Mouse (Mus musculus): ENCODE measurements around the gene Des. TPM values are rescaled to one million over a fixed set of nuclear protein-coding genes. Genes with fewer than 3 reads are reported as not detected.

The Des gene
- polyA plus RNA-seq, 1 experiment from 2014 or later = 1.7 TPM

- Histone ChIP-seq H3K9me3 (ENCODE audit: control insufficient read depth, low read length) (no peaks in the 10 kb centered on the region), H3K4me2 (replicated peaks) (peak overlapping the region; percentile 45), H3K9ac (peak overlapping the region; percentile 55), H3K4me1 (replicated peaks; ENCODE audit: control insufficient read depth, insufficient read depth, low read length) (peaks cover 57% of the 10 kb centered on the region), H3K4me3 (replicated peaks; ENCODE audit: low read length) (no peak overlapping the region; the same call in 1 of the 2 replicates), H3K36me3 (replicated peaks; ENCODE audit: control insufficient read depth, insufficient read depth) (0 out of 2 replicates have a peak, but pooled peaks cover 3% of the 10 kb centered on the region), H3K27me3 (ENCODE audit: control insufficient read depth, insufficient read depth, low read length) (peaks cover 35% of the 10 kb centered on the region), H3K27ac (no peak overlapping the region)
- ATAC-seq (ENCODE audit: low FRiP score) (peak; percentile 9; the same call in 1 of the 2 replicates), DNase-seq (ENCODE audit: low spot score) (no peak)
- 13% methylated on average over 7 of the region's 7 CpGs for WGBS
Measured at GRCm38 (mm10) chr1:75387469-75387928, 27.4 kb downstream of the Des start.

DNA sequence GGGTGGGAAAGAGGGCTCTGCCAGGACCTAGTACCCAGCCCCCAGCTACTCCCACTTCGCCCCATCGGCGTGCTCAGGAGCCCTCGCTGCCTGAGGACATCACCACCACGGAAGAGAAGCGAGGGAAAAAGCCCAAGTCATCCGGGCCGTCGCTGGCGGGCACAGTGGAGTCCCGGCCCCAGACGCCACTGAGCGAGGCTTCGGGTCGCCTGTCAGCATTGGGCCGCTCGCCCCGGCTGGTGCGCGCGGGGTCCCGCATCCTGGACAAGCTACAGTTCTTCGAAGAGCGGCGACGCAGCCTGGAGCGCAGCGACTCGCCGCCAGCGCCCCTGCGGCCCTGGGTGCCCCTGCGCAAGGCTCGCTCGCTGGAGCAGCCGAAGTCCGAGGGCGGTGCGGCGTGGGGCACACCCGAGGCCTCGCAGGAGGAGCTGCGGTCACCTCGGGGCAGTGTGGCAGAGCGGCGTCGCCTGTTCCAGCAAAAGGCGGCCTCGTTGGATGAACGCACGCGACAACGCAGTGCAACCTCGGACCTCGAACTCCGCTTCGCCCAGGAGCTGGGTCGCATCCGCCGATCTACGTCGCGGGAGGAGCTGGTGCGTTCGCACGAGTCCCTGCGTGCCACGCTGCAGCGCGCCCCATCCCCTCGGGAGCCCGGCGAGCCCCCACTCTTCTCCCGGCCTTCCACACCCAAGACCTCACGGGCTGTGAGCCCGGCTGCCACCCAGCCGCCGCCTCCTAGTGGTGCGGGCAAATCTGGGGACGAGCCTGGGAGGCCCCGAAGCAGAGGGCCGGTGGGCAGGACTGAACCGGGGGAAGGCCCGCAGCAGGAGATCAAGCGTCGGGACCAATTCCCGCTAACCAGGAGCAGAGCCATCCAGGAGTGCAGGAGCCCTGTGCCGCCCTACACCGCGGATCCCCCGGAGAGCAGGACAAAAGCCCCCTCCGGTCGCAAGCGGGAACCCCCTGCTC, 28.1 kb downstream of the Des start:
- peak overlapping the region; percentile 45 for H3K4me2 ChIP-seq (replicated peaks)
- DNase-seq (ENCODE audit: low spot score) = no peak
- peak overlapping the region; percentile 23 for H3K4me3 ChIP-seq (replicated peaks; ENCODE audit: low read length)
- H3K9me3 ChIP-seq (ENCODE audit: control insufficient read depth, low read length) = no peaks in the 10 kb centered on the region
- peaks cover 53% of the 10 kb centered on the region for H3K4me1 ChIP-seq (replicated peaks; ENCODE audit: control insufficient read depth, insufficient read depth, low read length)
- H3K27ac ChIP-seq = peak overlapping the region; percentile 23; the same call in 1 of the 2 replicates
- H3K9ac ChIP-seq = peak overlapping the region; percentile 55
- 0 out of 2 replicates have a peak, but pooled peaks cover 3% of the 10 kb centered on the region for H3K36me3 ChIP-seq (replicated peaks; ENCODE audit: control insufficient read depth, insufficient read depth)
- 4% methylated on average over 86 of the region's 94 CpGs for WGBS
- H3K27me3 ChIP-seq (ENCODE audit: control insufficient read depth, insufficient read depth, low read length) = peaks cover 35% of the 10 kb centered on the region
- no peak for ATAC-seq (ENCODE audit: low FRiP score)

GRCm38 (mm10) chr1:75388898-75389515, 28.9 kb downstream of the Des start:
- Histone ChIP-seq H3K36me3 (replicated peaks; ENCODE audit: control insufficient read depth, insufficient read depth) (0 out of 2 replicates have a peak, but pooled peaks cover 3% of the 10 kb centered on the region), H3K9me3 (ENCODE audit: control insufficient read depth, low read length) (no peaks in the 10 kb centered on the region), H3K4me2 (replicated peaks) (peak overlapping the region; percentile 45), H3K27me3 (ENCODE audit: control insufficient read depth, insufficient read depth, low read length) (peaks cover 35% of the 10 kb centered on the region), H3K4me3 (replicated peaks; ENCODE audit: low read length) (peak overlapping the region; percentile 23; the same call in 1 of the 2 replicates), H3K27ac (no peak overlapping the region), H3K4me1 (replicated peaks; ENCODE audit: control insufficient read depth, insufficient read depth, low read length) (peaks cover 56% of the 10 kb centered on the region), H3K9ac (peak overlapping the region; percentile 55; the same call in 1 of the 2 replicates)
- ATAC-seq (ENCODE audit: low FRiP score) = no peak
- DNase-seq (ENCODE audit: low spot score) = no peak
- 19% methylated on average over 23 of the region's 23 CpGs for WGBS

DNA sequence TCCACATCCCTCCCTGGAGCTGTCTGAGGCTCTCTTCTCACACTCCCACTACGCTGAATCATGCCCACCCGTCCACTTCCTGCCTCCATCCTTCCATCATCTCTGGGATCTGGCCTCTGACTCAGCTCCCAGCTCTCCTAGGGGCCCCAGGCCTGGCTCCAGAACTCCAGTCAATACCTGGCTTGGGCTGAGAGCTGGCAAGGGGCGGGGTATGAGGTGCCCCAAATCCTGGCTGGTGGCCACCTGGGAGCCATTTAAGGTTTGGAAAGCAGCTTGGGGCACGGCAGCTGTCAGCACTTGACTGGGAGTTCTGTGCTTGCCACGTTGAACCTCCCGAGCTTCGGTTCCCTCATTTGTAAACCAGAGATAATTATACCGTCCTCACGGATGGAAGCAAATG, 33.0 kb downstream of the Des start:
- H3K9ac ChIP-seq = no peak overlapping the region
- H3K4me3 ChIP-seq (replicated peaks; ENCODE audit: low read length) = no peak overlapping the region
- ATAC-seq (ENCODE audit: low FRiP score) (no peak), DNase-seq (ENCODE audit: low spot score) (no peak)
- H3K36me3 ChIP-seq (replicated peaks; ENCODE audit: control insufficient read depth, insufficient read depth) = peaks cover 3% of the 10 kb centered on the region; the same call in 1 of the 2 replicates
- no peak overlapping the region for H3K27ac ChIP-seq
- 57% methylated on average over 9 of the region's 9 CpGs for WGBS
- H3K27me3 ChIP-seq (ENCODE audit: control insufficient read depth, insufficient read depth, low read length) = peaks cover 17% of the 10 kb centered on the region
- no peak overlapping the region for H3K4me2 ChIP-seq (replicated peaks)
- H3K9me3 ChIP-seq (ENCODE audit: control insufficient read depth, low read length) = no peaks in the 10 kb centered on the region
- H3K4me1 ChIP-seq (replicated peaks; ENCODE audit: control insufficient read depth, insufficient read depth, low read length) = peaks cover 23% of the 10 kb centered on the region

- no peak overlapping the region for H3K4me2 ChIP-seq (replicated peaks)
- WGBS = 95% methylated on average over 3 of the region's 3 CpGs
- H3K9me3 ChIP-seq (ENCODE audit: control insufficient read depth, low read length) = no peaks in the 10 kb centered on the region
- no peak overlapping the region; the same call in 1 of the 2 replicates for H3K27ac ChIP-seq
- H3K36me3 ChIP-seq (replicated peaks; ENCODE audit: control insufficient read depth, insufficient read depth) = peaks cover 3% of the 10 kb centered on the region; the same call in 1 of the 2 replicates
- DNase-seq (ENCODE audit: low spot score) (no peak), ATAC-seq (ENCODE audit: low FRiP score) (no peak)
- H3K9ac ChIP-seq = no peak overlapping the region
- no peak overlapping the region for H3K4me3 ChIP-seq (replicated peaks; ENCODE audit: low read length)
- H3K27me3 ChIP-seq (ENCODE audit: control insufficient read depth, insufficient read depth, low read length) = peaks cover 10% of the 10 kb centered on the region
- H3K4me1 ChIP-seq (replicated peaks; ENCODE audit: control insufficient read depth, insufficient read depth, low read length) = peaks cover 18% of the 10 kb centered on the region
Measured at GRCm38 (mm10) chr1:75393846-75394245, 33.7 kb downstream of the Des start.

DNA sequence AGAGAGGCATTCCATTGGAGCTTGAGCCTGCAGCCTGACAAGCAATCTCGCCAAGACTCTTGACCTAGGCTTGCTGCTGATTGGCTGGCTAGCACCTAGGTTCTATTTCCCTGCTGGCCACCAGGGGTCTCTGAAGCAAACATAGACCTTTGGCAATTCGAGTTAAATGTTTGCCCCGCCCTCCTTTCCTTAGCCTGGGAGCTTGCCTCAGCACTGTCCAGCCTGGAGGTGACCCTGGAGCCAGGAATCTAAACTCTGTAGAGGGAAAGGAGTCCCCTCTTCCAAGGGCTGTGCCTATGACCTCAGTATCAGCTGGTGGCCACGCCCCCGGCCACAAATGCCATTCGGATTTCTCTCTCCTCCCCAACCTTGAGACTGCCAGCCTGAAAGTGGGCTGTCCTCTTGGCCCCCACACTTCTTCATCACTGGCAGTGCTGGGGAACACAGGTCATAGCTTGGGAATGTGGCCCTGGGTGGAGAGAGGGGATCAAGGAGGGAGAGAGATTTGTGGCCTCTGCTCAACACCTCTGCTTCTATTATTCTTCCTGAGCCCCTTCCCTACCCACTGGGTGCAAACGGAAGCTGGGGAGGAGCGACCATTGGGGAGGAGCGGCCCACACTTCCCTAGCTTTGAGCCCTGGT, 38.8 kb downstream of the Des start:
- Histone ChIP-seq H3K27ac (no peak overlapping the region), H3K4me1 (replicated peaks; ENCODE audit: control insufficient read depth, insufficient read depth, low read length) (peaks cover 21% of the 10 kb centered on the region), H3K9me3 (ENCODE audit: control insufficient read depth, low read length) (no peaks in the 10 kb centered on the region), H3K4me3 (replicated peaks; ENCODE audit: low read length) (no peak overlapping the region), H3K27me3 (ENCODE audit: control insufficient read depth, insufficient read depth, low read length) (no peaks in the 10 kb centered on the region), H3K4me2 (replicated peaks) (no peak overlapping the region), H3K36me3 (replicated peaks; ENCODE audit: control insufficient read depth, insufficient read depth) (peaks cover 25% of the 10 kb centered on the region), H3K9ac (no peak overlapping the region)
- ATAC-seq (ENCODE audit: low FRiP score) (peak; percentile 39; the same call in 1 of the 2 replicates), DNase-seq (ENCODE audit: low spot score) (peak; percentile 58)
- 11% methylated on average over 9 of the region's 9 CpGs for WGBS

- no peaks in the 10 kb centered on the region for H3K27me3 ChIP-seq (ENCODE audit: control insufficient read depth, insufficient read depth, low read length)
- no peak overlapping the region for H3K4me3 ChIP-seq (replicated peaks; ENCODE audit: low read length)
- H3K27ac ChIP-seq = peak overlapping the region; percentile 49; the same call in 1 of the 2 replicates
- peak overlapping the region; percentile 32 for H3K4me2 ChIP-seq (replicated peaks)
- peaks cover 20% of the 10 kb centered on the region for H3K4me1 ChIP-seq (replicated peaks; ENCODE audit: control insufficient read depth, insufficient read depth, low read length)
- peaks cover 34% of the 10 kb centered on the region for H3K36me3 ChIP-seq (replicated peaks; ENCODE audit: control insufficient read depth, insufficient read depth)
- H3K9me3 ChIP-seq (ENCODE audit: control insufficient read depth, low read length) = no peaks in the 10 kb centered on the region
- WGBS = 9% methylated on average over 15 of the region's 15 CpGs
- peak overlapping the region; percentile 21; the same call in 1 of the 2 replicates for H3K9ac ChIP-seq
- DNase-seq (ENCODE audit: low spot score) = no peak
- peak; percentile 76 for ATAC-seq (ENCODE audit: low FRiP score)
Measured at GRCm38 (mm10) chr1:75399755-75400492, 39.8 kb downstream of the Des start.

DNA sequence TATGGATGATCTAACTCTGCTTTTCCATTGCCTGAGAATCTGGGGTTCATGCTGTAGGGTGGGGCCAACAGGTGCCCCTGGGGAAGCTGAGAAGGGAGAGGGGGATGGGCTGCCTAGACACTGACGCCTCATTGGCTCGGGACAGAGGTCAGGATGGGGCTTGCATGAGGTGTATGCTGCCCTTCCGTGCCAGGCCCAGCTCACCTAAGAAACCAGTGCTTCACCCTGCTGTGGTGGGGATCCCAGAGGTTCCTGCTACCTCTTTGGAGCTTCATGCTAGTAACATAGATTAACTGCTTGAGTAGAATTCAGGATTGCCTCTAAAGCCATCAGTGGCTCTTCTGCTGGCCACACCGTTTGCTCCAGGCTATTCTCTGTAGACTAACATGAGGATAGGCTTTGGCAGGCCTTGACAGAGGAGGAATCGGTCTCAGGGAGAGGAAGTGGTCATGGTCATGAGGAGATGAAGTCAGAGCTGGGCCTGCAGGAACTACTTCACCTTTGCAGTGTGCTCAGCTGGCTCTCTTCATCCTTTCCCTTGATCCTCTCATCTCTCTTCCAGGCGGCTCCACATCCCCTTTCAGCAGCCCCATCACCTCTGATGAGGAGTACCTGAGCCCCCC, 40.5 kb downstream of the Des start:
- Histone ChIP-seq H3K9ac (no peak overlapping the region), H3K27me3 (ENCODE audit: control insufficient read depth, insufficient read depth, low read length) (no peaks in the 10 kb centered on the region), H3K9me3 (ENCODE audit: control insufficient read depth, low read length) (no peaks in the 10 kb centered on the region), H3K4me3 (replicated peaks; ENCODE audit: low read length) (no peak overlapping the region), H3K36me3 (replicated peaks; ENCODE audit: control insufficient read depth, insufficient read depth) (peaks cover 39% of the 10 kb centered on the region), H3K4me2 (replicated peaks) (peak overlapping the region; percentile 32), H3K27ac (no peak overlapping the region), H3K4me1 (replicated peaks; ENCODE audit: control insufficient read depth, insufficient read depth, low read length) (peaks cover 20% of the 10 kb centered on the region)
- DNase-seq (ENCODE audit: low spot score) = no peak
- no peak for ATAC-seq (ENCODE audit: low FRiP score)
- WGBS = 40% methylated on average over 6 of the region's 6 CpGs
